Mouse (Mus musculus): ENCODE data around the gene Serpina6. TPM values are rescaled to one million over a fixed set of nuclear protein-coding genes. Genes with fewer than 3 reads are reported as not detected.

Gene Serpina6
- not detected for polyA plus RNA-seq (2017; shearing (Covaris generic))

DNA sequence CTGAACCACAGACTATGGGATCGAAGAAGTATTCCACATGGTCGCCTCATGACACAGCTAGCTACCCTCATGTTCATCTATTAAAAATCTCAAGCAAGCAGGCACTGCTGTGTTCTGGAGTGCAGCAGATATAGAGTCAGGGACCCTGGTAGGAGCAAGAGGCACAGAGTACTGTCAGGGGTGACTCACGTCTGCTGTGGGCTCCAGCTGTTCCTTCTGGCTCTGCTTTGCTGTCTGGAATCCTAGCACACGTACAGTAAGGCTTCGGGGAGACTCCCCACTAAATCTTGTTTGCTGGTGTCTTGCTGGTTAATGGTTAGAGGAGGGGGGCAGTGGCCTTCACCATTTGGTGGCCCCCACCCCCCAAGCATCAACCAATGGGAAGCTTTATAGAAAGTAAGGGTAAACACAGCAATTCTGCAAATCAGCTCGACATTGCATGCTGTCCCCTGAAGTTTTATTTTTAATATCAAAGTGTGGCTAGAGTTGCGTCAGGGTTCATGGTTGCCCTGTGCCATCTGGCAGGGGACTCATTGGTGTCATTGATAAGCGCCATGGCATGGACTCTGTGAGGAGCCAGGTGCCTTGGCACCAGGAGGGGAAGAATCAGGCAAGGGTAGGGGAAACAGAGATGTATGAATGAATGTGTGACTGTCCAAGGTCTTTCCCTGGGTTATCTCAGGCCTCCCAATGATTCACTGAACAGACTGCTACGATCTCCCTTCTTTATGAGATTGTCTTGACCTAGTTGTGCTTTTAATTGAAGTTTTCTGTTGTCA lies at the start of gene Serpina6:
Gene Serpina6, minus strand, starts transcription at position 365 of the 779 bp plus-strand sequence.

DNA sequence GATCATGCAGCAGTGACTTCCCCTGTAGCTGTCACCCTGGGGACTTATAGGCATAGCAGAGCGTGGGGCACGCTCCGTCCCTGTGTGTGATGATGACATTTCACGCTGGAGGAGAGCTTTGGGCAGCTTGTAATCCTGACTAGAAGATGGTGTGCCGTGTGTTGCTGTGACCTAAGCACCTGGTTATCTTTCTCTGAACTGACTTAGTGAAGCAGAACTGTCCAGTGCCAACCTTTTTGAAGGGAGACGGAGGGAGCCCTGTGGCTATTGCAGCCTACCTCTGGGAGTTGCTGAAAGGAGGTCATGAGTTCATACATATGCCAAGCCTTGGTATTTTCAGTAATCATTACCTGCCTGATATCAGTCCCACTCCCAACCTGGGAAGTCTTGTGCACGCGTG lies 38.4 kb upstream of the Serpina6 start, which contains the start of gene Serpina1f:
Gene Serpina1f, minus strand, starts transcription at position 101 of the 400 bp plus-strand sequence.

DNA sequence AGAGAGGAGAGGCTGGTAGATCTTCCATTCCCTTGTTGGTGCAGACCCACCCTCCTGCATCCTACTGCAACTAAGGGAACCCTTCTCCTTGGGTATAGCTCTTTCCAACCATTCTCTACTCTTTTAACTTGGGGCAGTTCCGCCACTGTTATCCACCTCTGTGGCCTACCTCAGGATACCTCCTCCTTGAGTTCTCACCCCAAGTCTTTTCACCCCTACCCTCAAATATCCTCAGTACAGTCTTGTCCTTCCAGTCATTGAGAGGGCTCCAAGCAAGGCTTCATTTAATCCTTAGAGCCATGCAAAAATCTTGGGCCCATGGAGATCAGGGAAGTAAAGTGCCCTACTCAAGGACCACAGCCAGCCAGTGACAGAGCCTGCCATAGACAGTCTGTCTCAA lies 19.0 kb upstream of the Serpina6 start, which contains the start of gene Serpina16:
Gene Serpina16, minus strand, starts transcription at position 101 of the 400 bp plus-strand sequence.

DNA sequence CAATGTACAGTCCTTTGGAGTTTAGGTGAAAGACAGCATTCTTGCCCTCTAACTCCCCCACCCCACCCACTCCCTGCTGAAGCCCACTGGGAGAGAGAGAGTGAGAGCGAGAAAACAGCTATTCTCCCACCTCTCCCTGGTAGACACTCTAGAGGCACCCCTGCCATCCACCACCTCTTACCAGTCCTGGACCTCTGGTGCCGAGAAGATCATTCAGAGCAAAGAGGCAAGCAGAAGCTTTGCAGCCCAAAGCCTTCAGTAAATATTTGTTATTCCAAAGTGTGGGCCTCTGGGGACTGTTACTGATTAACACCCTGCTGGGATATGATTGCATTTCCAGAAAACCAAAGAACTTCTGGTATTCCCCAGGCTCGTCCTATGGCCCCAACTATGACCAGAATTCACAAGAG lies 25.8 kb downstream of the Serpina6 start, which contains the start of gene Serpina10:
Gene Serpina10, minus strand, starts transcription at position 242 of the 410 bp plus-strand sequence.

Other genes starting within 250 kb of the Serpina6 start
- 1.8 TPM for gene 9330161L09Rik, start 249.4 kb downstream of the Serpina6 start, polyA plus RNA-seq (2017; shearing (Covaris generic))
- 255 TPM for gene Ddx24, start 231.4 kb downstream of the Serpina6 start, polyA plus RNA-seq (2017; shearing (Covaris generic))
- gene Ifi27, start 223.0 kb downstream of the Serpina6 start, polyA plus RNA-seq (2017; shearing (Covaris generic)), result 502 TPM
- gene Ifi27l2a, start 213.5 kb downstream of the Serpina6 start, polyA plus RNA-seq (2017; shearing (Covaris generic)), result 1,693 TPM
- not detected for gene Ifi27l2b, start 200.0 kb downstream of the Serpina6 start, polyA plus RNA-seq (2017; shearing (Covaris generic))
- gene Ppp4r4, start 124.9 kb downstream of the Serpina6 start, polyA plus RNA-seq (2017; shearing (Covaris generic)), result not detected
- gene Serpina10, start 25.8 kb downstream of the Serpina6 start, polyA plus RNA-seq (2017; shearing (Covaris generic)), result not detected
- gene Serpina16, start 18.9 kb upstream of the Serpina6 start, polyA plus RNA-seq (2017; shearing (Covaris generic)), result not detected
- not detected for gene Serpina1f, start 38.3 kb upstream of the Serpina6 start, polyA plus RNA-seq (2017; shearing (Covaris generic))
- not detected for gene Serpina1d, start 116.4 kb upstream of the Serpina6 start, polyA plus RNA-seq (2017; shearing (Covaris generic))
- not detected for gene Serpina1b, start 173.2 kb upstream of the Serpina6 start, polyA plus RNA-seq (2017; shearing (Covaris generic))
- gene Serpina1a, start 206.3 kb upstream of the Serpina6 start, polyA plus RNA-seq (2017; shearing (Covaris generic)), result not detected
- not detected for gene Serpina1c, start 247.7 kb upstream of the Serpina6 start, polyA plus RNA-seq (2017; shearing (Covaris generic))